Mouse (Mus musculus) lung, embryonic 15.5 days (tissue): ENCODE results near the gene Prdm2. TPM values are rescaled to one million over a fixed set of nuclear protein-coding genes. Genes with fewer than 3 reads are reported as not detected.
A peak's percentile ranks its signal among the peaks of the same experiment; 100 is the strongest.

Source experiments
- ATAC-seq: fragments of 200-750 bp; cut with Nextera tagmentation; 2 replicates; pipeline ENCODE4 v1.8.0; 2017; ENCODE audit warnings: moderate number of reproducible peaks, borderline replicate concordance; ENCODE audit not compliant: low FRiP score, low TSS enrichment; ENCODE audit errors: extremely low read depth
- H3K27ac ChIP-seq: fragments of 300-500 bp; sonication (generic); 2 replicates; pipeline ENCODE4 v1.5.1; 2015; ENCODE audit warnings: moderate library complexity, mild to moderate bottlenecking, inconsistent platforms
- H3K27me3 ChIP-seq: fragments of 300-500 bp; sonication (generic); 2 replicates; pipeline ENCODE4 v1.6.1; 2015; ENCODE audit warnings: inconsistent platforms
- H3K36me3 ChIP-seq: fragments of 300-500 bp; sonication (generic); 2 replicates; pipeline ENCODE4 v1.6.1; 2015; ENCODE audit warnings: inconsistent platforms
- H3K4me1 ChIP-seq: fragments of 300-500 bp; sonication (generic); 2 replicates; pipeline ENCODE4 v1.6.1; 2015; ENCODE audit warnings: inconsistent platforms
- H3K4me2 ChIP-seq: fragments of 300-500 bp; sonication (generic); 2 replicates; pipeline ENCODE4 v1.6.1; 2015; ENCODE audit warnings: inconsistent platforms, mild to moderate bottlenecking, moderate library complexity
- H3K4me3 ChIP-seq: fragments of 300-500 bp; sonication (generic); 2 replicates; pipeline ENCODE4 v1.5.1; 2015; ENCODE audit warnings: mild to moderate bottlenecking, inconsistent platforms
- H3K9ac ChIP-seq: fragments of 300-500 bp; sonication (generic); 2 replicates; pipeline ENCODE4 v1.6.1; 2015; ENCODE audit warnings: inconsistent platforms
- H3K9me3 ChIP-seq: fragments of 300-500 bp; sonication (generic); 2 replicates; pipeline ENCODE4 v1.6.1; 2016; ENCODE audit warnings: inconsistent platforms
- WGBS: fragments of 180-500 bp; shearing (Covaris S2); methylation state at CpG from one replicate; pipeline ENCODE4 v1.1.7; 2015; 5-methylcytosine and 5-hydroxymethylcytosine counted together
- polyA plus RNA-seq: library from polyadenylated mRNA; unstranded; fragments of >200 nt; fragmentation: Nextera tagmentation; extraction: Ambion mirVana; gene quantifications from 2 replicates; pipeline ENCODE4 v1.2.1, GENCODE M21; 2015

Gene Prdm2
- polyA plus RNA-seq, 1 experiment from 2014 or later, result 11.7 TPM

DNA sequence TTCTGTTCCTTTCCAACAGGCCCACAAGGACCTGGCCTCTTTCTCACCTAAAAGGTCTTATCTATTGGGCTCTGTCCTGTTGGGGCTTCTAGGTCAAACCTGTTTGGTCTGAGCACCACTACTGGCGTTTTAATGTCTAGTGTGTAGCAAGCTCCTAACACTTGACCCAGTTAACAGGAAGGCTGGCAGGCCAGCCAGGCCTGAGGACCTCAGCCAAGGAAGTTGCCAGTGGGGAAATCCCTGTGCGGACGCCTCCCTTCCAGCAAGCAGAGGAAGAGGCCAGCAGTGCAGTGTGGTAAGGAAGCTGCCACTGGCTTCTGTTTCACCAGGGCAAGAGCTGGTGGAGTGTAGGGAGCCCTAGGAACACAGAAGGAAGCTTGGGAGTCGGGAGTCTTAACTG, 94.0 kb downstream of the Prdm2 start:
- WGBS, result 46% methylated on average over 4 of the region's 4 CpGs
- no peak for ATAC-seq
- no peaks in the 10 kb centered on the region for H3K4me1 ChIP-seq
- H3K9me3 ChIP-seq, result no peaks in the 10 kb centered on the region
- H3K4me2 ChIP-seq, result no peak overlapping the region
- no peak overlapping the region for H3K9ac ChIP-seq
- H3K4me3 ChIP-seq, result no peak overlapping the region
- no peaks in the 10 kb centered on the region for H3K27me3 ChIP-seq
- H3K36me3 ChIP-seq, result no peaks in the 10 kb centered on the region
- H3K27ac ChIP-seq, result no peak overlapping the region

DNA sequence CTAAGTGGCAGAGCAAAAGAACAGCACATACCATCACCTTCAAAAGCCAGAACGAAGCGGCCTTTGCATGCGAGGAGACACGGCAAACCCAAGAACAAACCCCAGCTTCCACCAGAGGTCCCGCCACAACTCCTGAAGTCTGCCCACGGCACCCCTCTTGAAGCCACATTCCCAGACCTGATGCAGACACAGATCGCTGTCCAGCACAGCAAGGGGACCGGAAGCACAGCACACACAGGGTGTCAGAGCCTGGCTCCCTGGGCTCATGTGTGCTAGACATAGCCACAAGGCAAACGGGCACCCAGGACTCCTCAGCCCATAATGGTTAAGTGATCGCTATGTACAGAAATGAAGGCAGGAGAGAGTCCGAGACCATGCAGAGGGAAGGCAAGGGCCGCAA, 96.9 kb downstream of the Prdm2 start:
- H3K9me3 ChIP-seq, result no peaks in the 10 kb centered on the region
- H3K9ac ChIP-seq, result no peak overlapping the region
- no peaks in the 10 kb centered on the region for H3K4me1 ChIP-seq
- no peaks in the 10 kb centered on the region for H3K27me3 ChIP-seq
- ATAC-seq, result no peak
- H3K4me2 ChIP-seq, result no peak overlapping the region
- H3K36me3 ChIP-seq, result no peaks in the 10 kb centered on the region; the same call in 1 of the 2 replicates
- 60% methylated on average over 12 of the region's 12 CpGs for WGBS
- no peak overlapping the region for H3K4me3 ChIP-seq
- H3K27ac ChIP-seq, result no peak overlapping the region

- H3K27me3 ChIP-seq, result no peaks in the 10 kb centered on the region
- no peak overlapping the region for H3K9ac ChIP-seq
- peaks cover 7% of the 10 kb centered on the region for H3K36me3 ChIP-seq
- H3K4me1 ChIP-seq, result no peaks in the 10 kb centered on the region
- no peak for ATAC-seq
- H3K27ac ChIP-seq, result no peak overlapping the region
- no peak overlapping the region for H3K4me2 ChIP-seq
- H3K9me3 ChIP-seq, result no peaks in the 10 kb centered on the region
- 61% methylated on average over 21 of the region's 21 CpGs for WGBS
- no peak overlapping the region for H3K4me3 ChIP-seq
Observed at GRCm38 (mm10) chr4:143114232-143114979, 98.4 kb downstream of the Prdm2 start.

DNA sequence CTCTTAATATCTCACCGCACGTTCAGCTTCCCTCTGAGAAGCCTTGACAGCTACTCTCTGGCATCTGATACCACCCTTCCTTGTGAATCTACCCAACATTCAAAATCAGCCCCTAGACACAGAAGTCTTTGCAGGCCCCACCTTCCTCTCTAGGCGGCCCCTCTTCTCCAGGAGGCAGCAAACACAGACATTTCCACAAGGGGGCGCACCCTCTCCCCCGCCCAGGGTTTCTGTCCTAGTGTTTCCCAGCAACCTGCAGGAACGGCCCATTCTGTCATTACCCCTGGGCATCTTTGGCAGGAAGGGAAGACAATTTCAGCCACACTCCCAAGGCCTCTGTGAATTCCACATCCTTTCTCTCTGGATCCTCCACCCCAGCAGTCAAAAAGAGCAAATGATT, 99.8 kb downstream of the Prdm2 start:
- Histone ChIP-seq H3K4me2 (no peak overlapping the region), H3K27me3 (no peaks in the 10 kb centered on the region), H3K9ac (no peak overlapping the region), H3K9me3 (no peaks in the 10 kb centered on the region), H3K36me3 (peaks cover 20% of the 10 kb centered on the region), H3K27ac (no peak overlapping the region), H3K4me3 (no peak overlapping the region), H3K4me1 (no peaks in the 10 kb centered on the region)
- ATAC-seq, result no peak
- 32% methylated on average over 6 of the region's 6 CpGs for WGBS

GRCm38 (mm10) chr4:143112439-143112838, 100.4 kb downstream of the Prdm2 start:
- 92% methylated on average over 2 of the region's 2 CpGs for WGBS

DNA sequence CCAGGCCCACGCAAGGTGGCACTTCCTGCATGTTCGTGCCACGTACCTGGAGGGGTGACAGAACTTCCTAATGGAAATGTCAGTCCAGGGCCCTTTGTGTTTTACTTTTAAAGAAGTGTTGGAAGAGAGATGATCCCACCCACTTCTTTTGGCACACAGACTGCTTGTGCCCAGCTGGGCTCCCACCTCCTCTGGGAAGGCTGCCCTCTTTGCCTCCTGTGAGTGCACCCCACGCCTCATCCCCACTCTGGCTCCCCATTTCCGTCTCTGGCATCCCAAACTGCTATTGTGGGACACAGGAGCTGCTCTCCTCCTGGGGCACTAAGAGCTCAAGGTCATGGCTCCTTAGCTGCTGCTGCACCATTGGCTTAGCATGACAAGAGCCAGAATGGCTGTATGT, 100.9 kb downstream of the Prdm2 start:
- Histone ChIP-seq H3K27ac (no peak overlapping the region), H3K36me3 (peaks cover 20% of the 10 kb centered on the region), H3K9ac (no peak overlapping the region), H3K4me1 (no peaks in the 10 kb centered on the region), H3K27me3 (no peaks in the 10 kb centered on the region), H3K4me3 (no peak overlapping the region), H3K4me2 (no peak overlapping the region), H3K9me3 (no peaks in the 10 kb centered on the region)
- ATAC-seq, result no peak
- WGBS, result 87% methylated on average over 5 of the region's 5 CpGs

More at GRCm38 (mm10) chr4:143112439-143112838, 100.4 kb downstream of the Prdm2 start:
- Histone ChIP-seq H3K4me2 (no peak overlapping the region), H3K4me3 (no peak overlapping the region), H3K9me3 (no peaks in the 10 kb centered on the region), H3K36me3 (peaks cover 20% of the 10 kb centered on the region), H3K27ac (no peak overlapping the region), H3K9ac (no peak overlapping the region), H3K27me3 (no peaks in the 10 kb centered on the region), H3K4me1 (no peaks in the 10 kb centered on the region)
- 0 out of 2 replicates have a peak, but pooled peaks have one; percentile 6 for ATAC-seq

DNA sequence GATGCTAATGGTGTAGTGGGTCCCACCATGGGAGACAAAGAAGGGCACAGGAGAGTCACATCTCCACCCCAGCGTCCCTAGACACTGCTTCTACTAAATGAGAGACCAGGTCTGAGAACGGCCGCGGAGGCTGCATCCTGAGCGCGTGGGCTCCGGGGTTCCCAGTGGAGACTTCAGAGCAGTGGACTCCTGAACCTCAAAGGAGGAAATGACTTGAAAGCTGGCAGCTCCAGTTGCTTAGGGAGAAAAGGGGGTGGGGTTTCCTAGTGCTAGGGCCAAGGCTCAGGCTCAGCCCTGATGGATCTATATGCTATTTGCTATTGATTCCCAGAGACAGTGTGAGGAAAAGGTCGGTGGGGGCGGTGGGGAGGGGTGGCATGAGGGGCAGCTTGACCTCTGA, 104.2 kb downstream of the Prdm2 start:
- no peak for ATAC-seq
- H3K4me3 ChIP-seq, result no peak overlapping the region
- H3K27ac ChIP-seq, result no peak overlapping the region
- 65% methylated on average over 9 of the region's 9 CpGs for WGBS
- no peaks in the 10 kb centered on the region for H3K9me3 ChIP-seq
- no peak overlapping the region for H3K9ac ChIP-seq
- H3K4me1 ChIP-seq, result no peaks in the 10 kb centered on the region
- no peaks in the 10 kb centered on the region for H3K27me3 ChIP-seq
- H3K36me3 ChIP-seq, result peaks cover 20% of the 10 kb centered on the region
- H3K4me2 ChIP-seq, result no peak overlapping the region

- Histone ChIP-seq H3K27ac (no peak overlapping the region), H3K4me2 (no peak overlapping the region), H3K9me3 (no peaks in the 10 kb centered on the region), H3K9ac (no peak overlapping the region), H3K4me3 (no peak overlapping the region), H3K27me3 (no peaks in the 10 kb centered on the region; the same call in 1 of the 2 replicates), H3K4me1 (no peaks in the 10 kb centered on the region), H3K36me3 (peaks cover 20% of the 10 kb centered on the region)
- WGBS, result 74% methylated on average over 6 of the region's 6 CpGs
- ATAC-seq, result no peak
Observed at GRCm38 (mm10) chr4:143106971-143107370, 105.8 kb downstream of the Prdm2 start.

DNA sequence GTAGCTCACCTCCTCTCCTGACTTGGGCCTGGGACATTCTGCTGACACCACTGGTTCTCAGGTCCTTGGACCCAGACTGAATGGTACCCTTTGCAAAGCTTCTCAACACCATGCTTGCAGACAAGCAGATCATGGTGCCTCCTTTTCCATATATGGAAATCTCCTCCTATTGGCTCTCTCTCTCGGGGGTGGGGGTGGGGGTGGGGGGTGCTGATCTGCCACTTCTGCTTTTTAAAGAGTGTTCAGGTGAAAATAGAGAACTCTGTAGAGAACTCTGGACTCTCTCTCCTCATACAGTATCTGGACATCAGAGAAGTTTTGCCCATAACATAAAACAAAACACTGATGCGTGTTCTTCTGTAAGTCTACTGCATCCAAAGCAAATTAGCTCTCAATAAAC, 106.2 kb downstream of the Prdm2 start:
- 69% methylated on average over 2 of the region's 2 CpGs for WGBS
- Histone ChIP-seq H3K9me3 (no peaks in the 10 kb centered on the region), H3K4me2 (no peak overlapping the region), H3K27me3 (no peaks in the 10 kb centered on the region; the same call in 1 of the 2 replicates), H3K9ac (no peak overlapping the region), H3K36me3 (peaks cover 20% of the 10 kb centered on the region), H3K27ac (no peak overlapping the region), H3K4me1 (no peaks in the 10 kb centered on the region), H3K4me3 (no peak overlapping the region)
- no peak for ATAC-seq

DNA sequence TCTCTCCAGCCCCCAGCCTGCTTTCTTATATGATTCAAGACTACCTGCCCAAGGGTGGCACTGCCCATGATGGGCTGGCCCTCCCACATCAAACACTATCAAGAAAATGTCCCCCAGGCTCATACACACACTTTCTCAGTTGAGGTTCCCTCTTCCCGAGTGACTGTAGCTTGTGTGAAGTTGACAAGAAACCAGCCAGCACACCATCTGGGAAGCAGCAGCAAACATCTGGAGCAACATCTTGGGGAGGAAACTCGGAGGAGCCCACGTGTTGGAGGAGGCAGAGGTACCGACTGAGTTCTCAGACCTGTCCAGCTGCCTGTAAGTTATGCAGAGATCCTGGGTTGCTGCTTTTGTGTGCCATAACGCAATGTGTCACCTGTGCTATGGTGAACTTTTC, 108.1 kb downstream of the Prdm2 start:
- H3K36me3 ChIP-seq, result peaks cover 15% of the 10 kb centered on the region; the same call in 1 of the 2 replicates
- H3K4me2 ChIP-seq, result no peak overlapping the region
- ATAC-seq, result no peak
- no peak overlapping the region for H3K4me3 ChIP-seq
- H3K4me1 ChIP-seq, result 0 out of 2 replicates have a peak, but pooled peaks cover under 1% of the 10 kb centered on the region
- no peak overlapping the region for H3K9ac ChIP-seq
- H3K27ac ChIP-seq, result no peak overlapping the region
- no peaks in the 10 kb centered on the region; the same call in 1 of the 2 replicates for H3K27me3 ChIP-seq
- no peaks in the 10 kb centered on the region for H3K9me3 ChIP-seq
- WGBS, result 67% methylated on average over 5 of the region's 5 CpGs

- H3K27ac ChIP-seq, result no peak overlapping the region
- no peaks in the 10 kb centered on the region; the same call in 1 of the 2 replicates for H3K27me3 ChIP-seq
Observed at GRCm38 (mm10) chr4:143103811-143104210, 109.0 kb downstream of the Prdm2 start.

DNA sequence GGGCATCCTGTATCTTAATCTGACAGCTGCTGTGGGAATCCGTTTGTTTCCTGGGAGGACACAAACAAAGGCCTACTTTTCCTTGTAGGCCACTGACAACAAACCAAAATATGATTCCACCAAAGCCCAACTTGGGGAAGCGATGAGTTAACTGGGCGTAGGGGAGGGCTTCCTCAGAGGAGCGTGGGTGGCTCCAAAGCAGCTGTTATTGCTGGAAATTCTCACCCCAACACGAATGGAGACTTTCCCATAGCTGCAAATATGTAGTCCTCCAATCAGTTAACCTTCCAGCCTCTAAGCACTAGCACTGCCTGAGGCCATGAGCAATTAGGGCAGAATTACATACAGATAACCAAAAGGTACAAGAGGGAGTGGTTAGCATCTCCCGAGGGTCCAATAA, 112.6 kb downstream of the Prdm2 start:
- Histone ChIP-seq H3K4me2 (no peak overlapping the region), H3K4me1 (0 out of 2 replicates have a peak, but pooled peaks cover 7% of the 10 kb centered on the region), H3K27me3 (peaks cover 10% of the 10 kb centered on the region; the same call in 1 of the 2 replicates), H3K36me3 (no peaks in the 10 kb centered on the region), H3K4me3 (no peak overlapping the region), H3K9ac (no peak overlapping the region), H3K27ac (no peak overlapping the region), H3K9me3 (no peaks in the 10 kb centered on the region)
- 39% methylated on average over 6 of the region's 6 CpGs for WGBS
- ATAC-seq, result no peak

More at GRCm38 (mm10) chr4:143103811-143104210, 109.0 kb downstream of the Prdm2 start:
- Histone ChIP-seq H3K9me3 (no peaks in the 10 kb centered on the region), H3K4me2 (no peak overlapping the region), H3K4me3 (no peak overlapping the region), H3K4me1 (0 out of 2 replicates have a peak, but pooled peaks cover 7% of the 10 kb centered on the region), H3K9ac (no peak overlapping the region), H3K36me3 (peaks cover 7% of the 10 kb centered on the region; the same call in 1 of the 2 replicates)
- WGBS, result 69% methylated on average over 2 of the region's 2 CpGs
- ATAC-seq, result no peak
